ENCODE assay signal across 12 mouse cellular contexts in genomic region chr13:98586817-98587575, GRCm38 (mm10). TPM values are rescaled to one million over a fixed set of nuclear protein-coding genes. Genes with fewer than 3 reads are reported as not detected.
DNase-seq lines count a peak whose midpoint lies in the region; ATAC-seq and TF ChIP-seq lines count a peak whose summit lies in the region.
"Had no signal": no experiment of that assay in that cellular context is flagged by ENCODE, and none has a peak within 500 bp of the region (broad histone marks: within the 10 kb centered on the region; RNA-seq: fewer than 3 reads in every experiment).

No protein-coding gene starts in this region.

- H3K9me3 ChIP-seq in hindbrain, embryonic 15.5 days: no peaks in the 10 kb centered on the region
- H3K9me3 ChIP-seq in hindbrain, embryonic 16.5 days (ENCODE audit: control insufficient read depth, low read length): no peaks in the 10 kb centered on the region
- H3K9me3 ChIP-seq in CH12.LX (replicated peaks; ENCODE audit: low read length): no peaks in the 10 kb centered on the region
- no peaks in the 10 kb centered on the region for H3K9me3 ChIP-seq in kidney, embryonic 16.5 days (ENCODE audit: low read length)
- H3K9me3 ChIP-seq: liver, embryonic 13.5 days had no signal

- H3K36me3 ChIP-seq in hindbrain, embryonic 15.5 days: no peaks in the 10 kb centered on the region
- no peaks in the 10 kb centered on the region for H3K36me3 ChIP-seq in hindbrain, embryonic 16.5 days (ENCODE audit: control insufficient read depth, insufficient read depth, low read length)
- no peaks in the 10 kb centered on the region for H3K36me3 ChIP-seq in CH12.LX (replicated peaks in 1 of 2; ENCODE audit: control insufficient read depth in 1 of 2, insufficient read depth in 1 of 2, low read length in 1 of 2)
- no peaks in the 10 kb centered on the region for H3K36me3 ChIP-seq in kidney, embryonic 16.5 days (ENCODE audit: insufficient read depth, low read length)
- H3K36me3 ChIP-seq: liver, embryonic 13.5 days had no signal

- no peak overlapping the region for H3K9ac ChIP-seq in hindbrain, embryonic 15.5 days
- H3K9ac ChIP-seq in hindbrain, embryonic 16.5 days (ENCODE audit: low read depth, low read length): no peak overlapping the region
- no peak overlapping the region for H3K9ac ChIP-seq in CH12.LX (ENCODE audit: insufficient read depth, low read depth)
- H3K9ac ChIP-seq in kidney, embryonic 16.5 days (replicated peaks; ENCODE audit: low read length): peak overlapping the region; percentile 28; the same call in 1 of the 2 replicates
- H3K9ac ChIP-seq: liver, embryonic 13.5 days had no signal

- TF ChIP-seq POLR2A in CH12.LX (IDR thresholded peaks at IDR 0.05; ENCODE audit: low read depth, low read length): no peak

- no peak for ATAC-seq in hindbrain, embryonic 15.5 days (ENCODE audit: low FRiP score, low read depth)
- no peak for ATAC-seq in hindbrain, embryonic 16.5 days
- no peak for ATAC-seq in kidney, embryonic 16.5 days (ENCODE audit: low FRiP score, low TSS enrichment)

- H3K4me1 ChIP-seq in hindbrain, embryonic 15.5 days (replicated peaks): peaks cover 23% of the 10 kb centered on the region
- H3K4me1 ChIP-seq in hindbrain, embryonic 16.5 days (ENCODE audit: control insufficient read depth, insufficient read depth, low read depth, low read length): peaks cover 9% of the 10 kb centered on the region
- H3K4me1 ChIP-seq in CH12.LX (ENCODE audit: control insufficient read depth in 1 of 2, insufficient read depth in 2 of 2): peaks cover 2 to 25% of the 10 kb centered on the region in 2 experiments; a peak in 3 of 4 replicates
- peaks cover 37% of the 10 kb centered on the region for H3K4me1 ChIP-seq in kidney, embryonic 16.5 days (ENCODE audit: insufficient read depth, low read length)

- 27% methylated on average over 17 of the region's 17 CpGs for WGBS in hindbrain, embryonic 15.5 days
- WGBS in hindbrain, embryonic 16.5 days: 32% methylated on average over 17 of the region's 17 CpGs
- 26% methylated on average over 17 of the region's 17 CpGs for WGBS in kidney, embryonic 16.5 days

- no peak for TF ChIP-seq RAD21 in CH12.LX (IDR thresholded peaks at IDR 0.05; ENCODE audit: low read depth, low read length)

- no peak for TF ChIP-seq EP300 in CH12.LX (IDR thresholded peaks at IDR 0.05; ENCODE audit: low read length)

- in situ Hi-C loops in CH12.LX (cut with MboI; ENCODE audit: low pct_ligation_motif_present, low pct_unique_long_range_greater_than_20kb, low sequenced_read_pairs): no loop called here

- TF ChIP-seq CTCF in CH12.LX (conservative IDR thresholded peaks at IDR 0.05 in 1 of 2, IDR thresholded peaks at IDR 0.05 in 1 of 2; ENCODE audit: low read depth in 2 of 2, low read length in 2 of 2): no peak

- DNase-seq in CH12.LX (ENCODE audit: extremely low read depth) (no peak), MN1 (ENCODE audit: low spot score) (peak; percentile 63)
- DNase-seq in adrenal gland, adult 18-20 months (ENCODE audit: low spot score in 2 of 2): no peak
- DNase-seq in adrenal gland, adult 8-10 months: no peak
- DNase-seq in gastrocnemius, postnatal 14 days: no peak
- DNase-seq: gastrocnemius, adult 2 months; liver, embryonic 13.5 days had no signal

- H3K27ac ChIP-seq in hindbrain, embryonic 15.5 days (replicated peaks): no peak overlapping the region
- H3K27ac ChIP-seq in hindbrain, embryonic 16.5 days (ENCODE audit: low read depth, low read length): no peak overlapping the region
- H3K27ac ChIP-seq in CH12.LX (ENCODE audit: insufficient read depth, low read depth): no peak overlapping the region
- 0 out of 2 replicates have a peak overlapping the region, but pooled peaks have one; percentile 17 for H3K27ac ChIP-seq in kidney, embryonic 16.5 days (ENCODE audit: low read length)
- H3K27ac ChIP-seq: gastrocnemius, adult 2 months; liver, embryonic 13.5 days had no signal

- intact Hi-C loops in gastrocnemius, postnatal 14 days (cut with DNase I; ENCODE audit: low total_unique reads): loop anchor here (10.0 kb wide), 1 partner anchor 232 kb away; the partner anchor contains the start of gene Foxd1

- no peak overlapping the region for H3K4me3 ChIP-seq in hindbrain, embryonic 15.5 days
- H3K4me3 ChIP-seq in hindbrain, embryonic 16.5 days (ENCODE audit: low read length): no peak overlapping the region
- H3K4me3 ChIP-seq in CH12.LX (replicated peaks in 1 of 3; ENCODE audit: low read depth in 2 of 3, low read length in 2 of 3, poor library complexity in 1 of 3): no peak overlapping the region
- H3K4me3 ChIP-seq in kidney, embryonic 16.5 days (ENCODE audit: low read length): no peak overlapping the region; the same call in 1 of the 2 replicates
- H3K4me3 ChIP-seq: gastrocnemius, adult 2 months; liver, embryonic 13.5 days had no signal

- H3K4me2 ChIP-seq in hindbrain, embryonic 15.5 days: peak overlapping the region; percentile 6; the same call in 1 of the 2 replicates
- no peak overlapping the region; the same call in 1 of the 2 replicates for H3K4me2 ChIP-seq in hindbrain, embryonic 16.5 days (ENCODE audit: low read length)
- H3K4me2 ChIP-seq in CH12.LX (ENCODE audit: insufficient read depth, low read depth, poor library complexity, severe bottlenecking): peak overlapping the region; percentile 54; the same call in 1 of the 2 replicates
- H3K4me2 ChIP-seq in kidney, embryonic 16.5 days (replicated peaks; ENCODE audit: low read depth, low read length): peak overlapping the region; percentile 31; the same call in 1 of the 2 replicates
- H3K4me2 ChIP-seq: liver, embryonic 13.5 days had no signal

- H3K27me3 ChIP-seq in hindbrain, embryonic 15.5 days: peaks cover 37% of the 10 kb centered on the region
- H3K27me3 ChIP-seq in hindbrain, embryonic 16.5 days (replicated peaks; ENCODE audit: control insufficient read depth, insufficient read depth, low read length): peaks cover 23% of the 10 kb centered on the region
- H3K27me3 ChIP-seq in CH12.LX (replicated peaks): peaks cover 2% of the 10 kb centered on the region
- peaks cover 43% of the 10 kb centered on the region for H3K27me3 ChIP-seq in kidney, embryonic 16.5 days (ENCODE audit: insufficient read depth, low read length)

- dilution Hi-C loops in CH12.LX (cut with MboI; ENCODE audit: extremely low pct_ligation_motif_present, extremely low pct_unique_long_range_greater_than_20kb, low sequenced_read_pairs): no loop called here

- H3K79me2 ChIP-seq in CH12.LX (replicated peaks; ENCODE audit: control insufficient read depth, extremely low read depth, insufficient read depth, poor library complexity, severe bottlenecking): no peaks in the 10 kb centered on the region

TF ChIP-seq in CH12.LX, 34 proteins besides CTCF, POLR2A, EP300 and RAD21:
- TF ChIP-seq ELF1 (IDR thresholded peaks at IDR 0.05; ENCODE audit: low read depth, low read length) (no peak), JUN (IDR thresholded peaks at IDR 0.05; ENCODE audit: insufficient read depth, low read depth, low read length) (no peak), ZNF384 (IDR thresholded peaks at IDR 0.05; ENCODE audit: low read depth, low read length) (no peak), UBTF (IDR thresholded peaks at IDR 0.05; ENCODE audit: low read depth, low read length) (no peak), NRF1 (IDR thresholded peaks at IDR 0.05; ENCODE audit: low read depth, low read length) (no peak), MAZ (IDR thresholded peaks at IDR 0.05; ENCODE audit: low read depth, low read length) (no peak), ZMIZ1 (IDR thresholded peaks at IDR 0.05; ENCODE audit: low read depth, low read length) (no peak), JUND (conservative IDR thresholded peaks at IDR 0.05; ENCODE audit: low read depth, low read length) (no peak), TBP (conservative IDR thresholded peaks at IDR 0.05; ENCODE audit: low read depth, low read length) (no peak), ZKSCAN1 (IDR thresholded peaks at IDR 0.05; ENCODE audit: borderline replicate concordance, low read depth, low read length) (no peak), MXI1 (IDR thresholded peaks at IDR 0.05; ENCODE audit: low read depth, low read length) (no peak)

RNA-seq across cellular contexts. Expression of gene Tmem174, which starts 50.2 kb away (rescaled TPM):
- polyA plus RNA-seq in hindbrain, embryonic 15.5 days (2015; fragmentation: Nextera tagmentation; extraction: Ambion mirVana): 0.07 TPM in 1 of 2 replicates, not detected in the other
- 0.06 TPM in 1 of 2 replicates, not detected in the other for polyA plus RNA-seq in hindbrain, embryonic 16.5 days (2015; fragmentation: Nextera tagmentation; extraction: Ambion mirVana)
- not detected in 2 replicates for total RNA-seq in CH12.LX (2012; rRNA removed)
- not detected in 2 replicates for total RNA-seq in CH12.LX (2014; rRNA removed)
- polyA plus RNA-seq in CH12.LX (2012; ENCODE audit: insufficient read length, low read depth): not detected in 2 replicates
- polyA plus RNA-seq in kidney, embryonic 16.5 days (2015; fragmentation: Nextera tagmentation; extraction: Ambion mirVana): 41.1 and 44.3 TPM in 2 replicates
- total RNA-seq in adrenal gland, adult 18-20 months (2021): under 1 TPM in 1 of 2 experiments, not detected in 1; 0.23 TPM
- not detected for total RNA-seq in adrenal gland, adult 8-10 months (2022)
- not detected for total RNA-seq in gastrocnemius, postnatal 14 days (2021)
- total RNA-seq: gastrocnemius, adult 2 months; MEL had no signal
- polyA plus RNA-seq: brain, embryonic 14.5 days; liver, embryonic 13.5 days had no signal
